Mouse (Mus musculus) cortical plate, adult 2 months (tissue): ENCODE measurements around the gene Yipf1. TPM values are rescaled to one million over a fixed set of nuclear protein-coding genes. Genes with fewer than 3 reads are reported as not detected.
"Not testable (repeated sequence)": the region's sequence is repeated elsewhere in the genome, so short reads cannot be mapped to it uniquely, and the experiment has no call there.

Experiments
- H3K27ac ChIP-seq: fragments of 200-500 bp; 2 replicates; pipeline ENCODE4 v1.5.1; 2012; ENCODE audit warnings: low read length, control low read depth, inconsistent platforms; ENCODE audit not compliant: insufficient read depth
- H3K4me1 ChIP-seq: fragments of 200-500 bp; 2 replicates; pipeline ENCODE4 v1.6.1; 2011; ENCODE audit warnings: low read length; ENCODE audit not compliant: control insufficient read depth, insufficient read depth
- H3K4me3 ChIP-seq: fragments of 200-500 bp; 2 replicates; pipeline ENCODE4 v1.5.1; 2011; ENCODE audit warnings: mild to moderate bottlenecking, low read length, control low read depth; ENCODE audit not compliant: insufficient read depth
- CTCF ChIP-seq: fragments of 200-500 bp; IDR thresholded peaks from 2 replicates; pipeline ENCODE4 v1.5.1; 2011; ENCODE audit warnings: mild to moderate bottlenecking, control low read depth, low read length; ENCODE audit not compliant: insufficient read depth; ENCODE audit errors: extremely low read depth
- POLR2A ChIP-seq: fragments of 200-500 bp; IDR thresholded peaks from 2 replicates; pipeline ENCODE4 v1.6.1; 2011; ENCODE audit warnings: mild to moderate bottlenecking, low read length, control low read depth; ENCODE audit not compliant: insufficient read depth; ENCODE audit errors: extremely low read depth
- polyA plus RNA-seq: library from polyadenylated mRNA; depleted of rRNA; stranded (reverse); fragments of >200 nt; gene quantifications from 2 replicates; pipeline ENCODE4 v1.2.3, GENCODE M21; 2012

Yipf1 gene
- polyA plus RNA-seq, 1 experiment: 49.1 TPM

DNA sequence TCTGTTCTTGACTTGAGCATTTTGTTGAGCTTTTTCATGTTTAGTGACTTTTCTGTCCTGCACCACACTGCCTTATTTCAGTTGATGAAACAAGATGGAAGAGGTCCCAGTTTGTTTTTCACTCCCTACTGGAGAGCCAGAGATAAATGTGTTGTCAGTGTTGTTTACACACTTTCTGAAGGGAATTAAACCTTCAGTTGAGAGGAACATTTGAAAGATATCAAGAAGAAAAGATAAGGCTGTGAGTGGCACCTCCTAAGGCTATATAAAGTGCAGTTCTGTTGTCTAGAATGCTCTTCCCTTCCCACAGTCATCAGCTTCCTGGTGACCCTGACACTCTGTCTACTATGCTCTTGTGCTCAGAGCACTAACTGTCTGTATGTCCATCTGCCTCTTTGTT, 37.2 kb downstream of the Yipf1 start:
- Histone ChIP-seq H3K27ac (no peak overlapping the region), H3K4me1 (no peaks in the 10 kb centered on the region), H3K4me3 (no peak overlapping the region)
- TF ChIP-seq CTCF (no peak), POLR2A (no peak)

GRCm38 (mm10) chr4:107353612-107354011, 39.4 kb downstream of the Yipf1 start:
- TF ChIP-seq CTCF (no peak), POLR2A (no peak)

DNA sequence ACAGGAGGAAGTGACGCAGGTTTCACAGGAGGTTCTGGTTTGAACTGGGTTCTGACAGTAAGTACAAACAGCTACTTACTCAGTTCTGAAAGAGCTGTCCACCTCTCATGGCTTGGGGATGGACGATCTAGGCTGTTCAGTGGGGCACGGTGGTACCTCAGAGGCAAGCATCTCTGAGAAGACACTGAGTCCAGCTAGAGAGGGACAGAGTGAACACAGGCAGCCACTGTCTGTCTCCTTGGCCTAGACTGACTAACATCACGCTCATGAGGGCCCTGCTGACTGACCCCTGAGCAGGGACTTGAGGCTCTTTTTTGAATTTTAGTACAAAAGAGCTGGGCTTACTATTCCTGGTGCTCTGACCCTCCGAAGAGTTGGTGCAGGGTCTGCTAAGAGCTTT, 40.0 kb downstream of the Yipf1 start:
- Histone ChIP-seq H3K4me3 (no peak overlapping the region), H3K4me1 (no peaks in the 10 kb centered on the region), H3K27ac (no peak overlapping the region)
- TF ChIP-seq POLR2A (no peak), CTCF (no peak)

More at GRCm38 (mm10) chr4:107353612-107354011, 39.4 kb downstream of the Yipf1 start:
- no peaks in the 10 kb centered on the region for H3K4me1 ChIP-seq
- no peak overlapping the region for H3K4me3 ChIP-seq
- H3K27ac ChIP-seq: no peak overlapping the region

DNA sequence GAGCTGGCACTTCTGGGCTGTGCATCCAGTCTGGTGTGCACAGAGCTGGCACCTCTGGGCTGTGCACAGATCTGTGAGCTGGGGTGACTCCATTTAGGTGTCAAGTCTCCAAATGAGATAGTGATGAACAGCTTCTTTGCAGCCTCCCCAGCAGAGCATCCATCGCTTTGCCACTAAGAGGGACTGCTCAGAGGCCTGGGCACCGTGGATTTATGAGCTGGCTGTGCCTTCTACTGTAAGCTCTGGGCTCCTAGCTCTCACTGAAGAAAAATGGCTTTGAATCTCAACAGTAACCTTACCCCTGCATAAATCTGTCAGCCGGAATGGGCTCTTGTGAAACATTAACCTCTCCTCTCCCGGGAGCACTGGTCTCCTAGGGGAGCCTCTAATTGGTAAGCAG, 40.4 kb downstream of the Yipf1 start:
- Histone ChIP-seq H3K4me3 (no peak overlapping the region), H3K4me1 (no peaks in the 10 kb centered on the region), H3K27ac (no peak overlapping the region)
- TF ChIP-seq CTCF: no peak

DNA sequence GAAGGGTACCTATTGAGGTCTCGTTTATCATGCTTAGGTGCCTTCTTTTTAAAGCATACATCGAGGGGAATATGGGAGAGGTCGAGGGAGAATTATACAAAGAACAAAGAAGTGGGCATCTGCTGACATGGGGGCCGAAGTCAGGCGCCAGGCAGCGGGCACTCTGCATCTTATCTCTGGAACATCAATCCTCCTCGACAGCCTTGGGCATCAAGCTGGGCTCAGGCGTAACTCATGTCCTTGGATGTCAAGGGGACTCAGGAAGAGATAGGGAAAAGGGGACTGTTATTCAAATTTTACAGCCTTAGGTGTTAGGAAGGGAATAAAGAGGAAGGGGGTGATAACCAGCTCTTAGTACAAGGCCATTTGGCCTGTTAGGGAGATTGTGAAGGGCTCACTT, 43.0 kb downstream of the Yipf1 start:
- H3K4me1 ChIP-seq, H3K27ac ChIP-seq, H3K4me3 ChIP-seq: not testable (repeated sequence)

GRCm38 (mm10) chr4:107358460-107358859, 44.3 kb downstream of the Yipf1 start:
- no peaks in the 10 kb centered on the region for H3K4me1 ChIP-seq
- H3K27ac ChIP-seq: no peak overlapping the region
- H3K4me3 ChIP-seq: no peak overlapping the region
- TF ChIP-seq POLR2A: no peak
- TF ChIP-seq CTCF: no peak

- no peak for TF ChIP-seq CTCF
- no peak for TF ChIP-seq POLR2A
Observed at GRCm38 (mm10) chr4:107360457-107361145, 46.4 kb downstream of the Yipf1 start.

GRCm38 (mm10) chr4:107362755-107363154, 48.6 kb downstream of the Yipf1 start:
- Histone ChIP-seq H3K27ac (no peak overlapping the region), H3K4me3 (no peak overlapping the region), H3K4me1 (no peaks in the 10 kb centered on the region)
- TF ChIP-seq CTCF (no peak), POLR2A (no peak)

More at GRCm38 (mm10) chr4:107360457-107361145, 46.4 kb downstream of the Yipf1 start:
- Histone ChIP-seq H3K27ac (no peak overlapping the region), H3K4me1 (no peaks in the 10 kb centered on the region), H3K4me3 (no peak overlapping the region)

DNA sequence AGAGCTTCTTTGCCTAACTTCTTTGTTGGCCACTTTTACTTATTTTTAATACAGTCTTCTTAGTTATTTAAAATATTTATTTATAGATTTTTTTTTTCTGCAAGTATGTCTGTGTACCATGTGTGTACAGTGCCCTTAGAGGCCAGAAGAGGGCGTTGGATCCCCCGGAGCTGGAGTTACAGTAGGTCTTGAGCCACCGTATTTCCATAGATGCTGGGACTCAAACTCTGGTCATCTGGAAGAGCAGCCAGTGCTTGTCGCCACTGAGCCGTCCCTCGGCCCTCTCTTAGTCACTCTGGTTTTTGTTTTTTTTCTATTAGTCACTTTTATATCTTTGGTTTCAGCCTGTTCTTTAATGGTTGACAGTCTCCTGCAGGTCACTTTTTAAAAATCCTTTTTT, 49.4 kb downstream of the Yipf1 start:
- H3K4me1 ChIP-seq: peaks cover 3% of the 10 kb centered on the region; the same call in 1 of the 2 replicates
- H3K27ac ChIP-seq: no peak overlapping the region
- no peak overlapping the region for H3K4me3 ChIP-seq
- no peak for TF ChIP-seq POLR2A
- TF ChIP-seq CTCF: no peak

DNA sequence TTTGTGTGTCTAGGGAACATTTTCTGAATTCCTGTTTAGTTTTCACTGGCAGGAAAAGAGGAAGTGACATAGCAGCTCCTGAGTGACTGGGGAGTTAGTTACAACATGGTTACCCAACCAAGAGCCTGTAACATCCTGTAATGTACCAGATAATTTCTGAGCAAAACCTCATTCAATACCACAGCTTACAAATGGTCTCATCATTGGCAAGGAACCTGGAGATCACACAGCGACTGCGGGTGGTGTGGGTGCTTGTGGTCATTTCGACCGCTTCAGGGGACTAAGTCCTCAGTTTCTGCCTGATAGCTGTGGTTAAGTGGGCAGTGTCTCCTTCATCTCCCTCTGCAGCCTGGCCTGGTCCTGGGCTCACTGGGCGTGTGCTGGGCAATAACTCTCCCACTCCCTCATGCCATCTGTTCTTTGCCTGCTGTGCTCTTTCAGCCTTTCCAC, 50.1 kb downstream of the Yipf1 start:
- TF ChIP-seq CTCF (no peak), POLR2A (no peak)
- no peak overlapping the region for H3K4me3 ChIP-seq
- no peak overlapping the region for H3K27ac ChIP-seq
- peaks cover 3% of the 10 kb centered on the region; the same call in 1 of the 2 replicates for H3K4me1 ChIP-seq

DNA sequence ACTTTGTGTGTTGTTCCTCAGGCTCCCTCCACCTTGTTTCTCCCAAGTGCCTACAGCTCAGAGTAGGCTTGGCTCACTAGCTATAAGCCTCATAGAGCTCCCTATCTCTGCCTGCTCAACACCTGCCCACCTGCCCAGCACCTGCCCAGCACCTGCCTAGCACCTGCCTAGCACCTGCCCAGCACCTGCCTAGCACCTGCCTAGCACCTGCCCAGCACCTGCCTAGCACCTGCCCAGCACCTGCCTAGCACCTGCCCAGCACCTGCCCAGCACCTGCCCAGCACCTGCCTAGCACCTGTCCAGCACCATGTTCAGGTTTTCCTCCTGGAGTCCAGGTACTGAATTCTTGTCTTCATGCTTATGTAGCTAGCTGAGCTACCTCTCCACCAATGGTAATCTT, 52.2 kb downstream of the Yipf1 start:
- not testable (repeated sequence) for H3K4me1 ChIP-seq, H3K4me3 ChIP-seq, H3K27ac ChIP-seq
